Mouse (Mus musculus): ENCODE results near the gene Eif4e3.

- no peak for TF ChIP-seq CTCF (IDR thresholded peaks at IDR 0.05; ENCODE audit: extremely low read depth, insufficient read depth, low read length)
- TF ChIP-seq POLR2A (IDR thresholded peaks at IDR 0.05; ENCODE audit: extremely low read depth, insufficient read depth, low read length), result no peak
These were observed 61.8 kb downstream of the Eif4e3 start for GRCm38 (mm10) chr6:99604758-99605157.

Measured in cortical plate, adult 2 months (tissue).